Mouse (Mus musculus): ENCODE measurements around the gene Mrgpre.

Mrgpre gene

GRCm38 (mm10) chr7:143740653-143741052, 43.6 kb downstream of the Mrgpre start:
- no peak for ATAC-seq (ENCODE audit: insufficient number of reproducible peaks, low FRiP score, low TSS enrichment)

- peak; percentile 56; the same call in 1 of the 2 replicates for ATAC-seq (ENCODE audit: insufficient number of reproducible peaks, low FRiP score, low TSS enrichment)
Observed at GRCm38 (mm10) chr7:143739511-143740461, 44.5 kb downstream of the Mrgpre start.

- ATAC-seq (ENCODE audit: insufficient number of reproducible peaks, low FRiP score, low TSS enrichment), result no peak
Observed at GRCm38 (mm10) chr7:143738601-143739006, 45.7 kb downstream of the Mrgpre start.

DNA sequence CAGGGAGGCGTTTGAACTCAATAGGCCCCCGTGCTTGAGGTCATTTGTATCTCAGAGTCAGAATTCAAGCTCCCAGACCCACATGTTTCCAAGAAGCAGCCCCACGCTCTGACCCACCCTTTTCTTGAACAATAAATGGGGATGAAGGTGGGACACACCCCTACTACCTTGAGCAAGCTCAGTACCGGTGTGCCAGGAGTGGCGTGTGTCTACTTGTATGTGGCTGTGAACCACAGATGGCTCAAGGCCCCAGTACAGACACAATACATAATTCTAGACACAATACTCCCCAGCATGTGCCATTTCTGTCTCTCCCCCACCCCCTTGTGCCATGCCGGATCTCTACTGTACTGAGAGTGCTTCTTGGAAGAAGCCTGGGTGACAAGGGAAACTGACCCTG, 46.1 kb downstream of the Mrgpre start:
- ATAC-seq (ENCODE audit: insufficient number of reproducible peaks, low FRiP score, low TSS enrichment), result no peak

GRCm38 (mm10) chr7:143733746-143734145, 50.6 kb downstream of the Mrgpre start:
- ATAC-seq (ENCODE audit: insufficient number of reproducible peaks, low FRiP score, low TSS enrichment), result no peak

GRCm38 (mm10) chr7:143729886-143730285, 54.4 kb downstream of the Mrgpre start:
- no peak for ATAC-seq (ENCODE audit: insufficient number of reproducible peaks, low FRiP score, low TSS enrichment)
